Mouse (Mus musculus) hindbrain, postnatal 0 days (tissue): ENCODE results near the gene Gm20388. TPM values are rescaled to one million over a fixed set of nuclear protein-coding genes. Genes with fewer than 3 reads are reported as not detected.

Experiments used
- ATAC-seq: fragments of 200-750 bp; cut with Nextera tagmentation; 2 replicates; pipeline ENCODE4 v1.8.0; 2017; ENCODE audit warnings: mild to moderate bottlenecking, moderate TSS enrichment, moderate library complexity
- DNase-seq: peaks from one replicate; pipeline ENCODE4 v3.0.0-alpha.2; 2015; ENCODE audit warnings: low spot score
- H3K27ac ChIP-seq: fragments of 300-500 bp; sonication (generic); 2 replicates; pipeline ENCODE4 v1.5.1; 2014; ENCODE audit warnings: mild to moderate bottlenecking
- H3K27me3 ChIP-seq: fragments of 300-500 bp; sonication (generic); 2 replicates; pipeline ENCODE4 v1.6.1; 2014; ENCODE audit warnings: low read length, mixed read lengths; ENCODE audit not compliant: insufficient read depth
- H3K36me3 ChIP-seq: fragments of 300-500 bp; sonication (generic); 2 replicates; pipeline ENCODE4 v1.6.1; 2014; ENCODE audit warnings: low read length, mixed read lengths; ENCODE audit not compliant: insufficient read depth
- H3K4me1 ChIP-seq: fragments of 300-500 bp; sonication (generic); 2 replicates; pipeline ENCODE4 v1.6.1; 2014; ENCODE audit warnings: antibody characterized with exemption, low read length, mixed read lengths; ENCODE audit not compliant: insufficient read depth
- H3K4me2 ChIP-seq: fragments of 300-500 bp; sonication (generic); 2 replicates; pipeline ENCODE4 v1.6.1; 2014; ENCODE audit warnings: low read depth, mild to moderate bottlenecking, low read length, moderate library complexity, mixed read lengths
- H3K4me3 ChIP-seq: fragments of 300-500 bp; sonication (generic); 2 replicates; pipeline ENCODE4 v1.5.1; 2014; ENCODE audit warnings: low read length
- H3K9ac ChIP-seq: fragments of 300-500 bp; sonication (generic); replicated peaks from 2 replicates; pipeline ENCODE4 v1.6.1; 2014; ENCODE audit warnings: mild to moderate bottlenecking, low read length, moderate library complexity, mixed read lengths
- H3K9me3 ChIP-seq: fragments of 300-500 bp; sonication (generic); 2 replicates; pipeline ENCODE4 v1.6.1; 2016; ENCODE audit warnings: low read length, mixed read lengths
- CTCF ChIP-seq: IDR thresholded peaks from 2 replicates; pipeline ENCODE4 v1.5.1; 2016; ENCODE audit warnings: antibody characterized with exemption, control low read depth, low read depth
- WGBS: fragments of 180-500 bp; shearing (Covaris S2); extraction: QIAGEN DNeasy Blood & Tissue Kit; methylation state at CpG from one replicate; pipeline ENCODE4 v1.1.7; 2014; 5-methylcytosine and 5-hydroxymethylcytosine counted together
- polyA plus RNA-seq: library from polyadenylated mRNA; unstranded; fragments of >200 nt; fragmentation: Nextera tagmentation; extraction: Ambion mirVana; gene quantifications from 2 replicates; pipeline ENCODE4 v1.2.1, GENCODE M21; 2015
- total RNA-seq: library from RNA; depleted of rRNA; stranded (reverse); fragments of >200 nt; gene quantifications from 2 replicates; pipeline ENCODE4 v1.2.3, GENCODE M21; 2014

The Gm20388 gene
- total and polyA plus RNA-seq, 2 experiments from 2014 or later = 71.3 TPM; not detected in 1

GRCm38 (mm10) chr8:121382583-121383241 lies 1472.1 kb downstream of the Gm20388 start:
- H3K36me3 ChIP-seq = no peaks in the 10 kb centered on the region
- 2% methylated on average over 21 of the region's 21 CpGs for WGBS

GRCm38 (mm10) chr8:121385540-121385939 lies 1474.9 kb downstream of the Gm20388 start:
- 66% methylated on average over 7 of the region's 7 CpGs for WGBS
- Histone ChIP-seq H3K9me3 (no peaks in the 10 kb centered on the region), H3K27ac (no peak overlapping the region), H3K36me3 (no peaks in the 10 kb centered on the region), H3K4me1 (peaks cover 6% of the 10 kb centered on the region), H3K4me2 (no peak overlapping the region), H3K4me3 (no peak overlapping the region), H3K9ac (no peak overlapping the region), H3K27me3 (peaks cover 15% of the 10 kb centered on the region)
- DNase-seq (no peak), ATAC-seq (no peak)
- no peak for TF ChIP-seq CTCF

More at GRCm38 (mm10) chr8:121382583-121383241, 1472.1 kb downstream of the Gm20388 start:
- peak; percentile 87 for TF ChIP-seq CTCF
- peak overlapping the region; percentile 50 for H3K9ac ChIP-seq
- no peaks in the 10 kb centered on the region for H3K27me3 ChIP-seq
- no peaks in the 10 kb centered on the region for H3K9me3 ChIP-seq
- ATAC-seq (peak; percentile 89), DNase-seq (peak; percentile 83)
- H3K4me2 ChIP-seq = peak overlapping the region; percentile 61
- peak overlapping the region; percentile 29 for H3K4me3 ChIP-seq
- H3K27ac ChIP-seq = no peak overlapping the region
- peaks cover 6% of the 10 kb centered on the region for H3K4me1 ChIP-seq

DNA sequence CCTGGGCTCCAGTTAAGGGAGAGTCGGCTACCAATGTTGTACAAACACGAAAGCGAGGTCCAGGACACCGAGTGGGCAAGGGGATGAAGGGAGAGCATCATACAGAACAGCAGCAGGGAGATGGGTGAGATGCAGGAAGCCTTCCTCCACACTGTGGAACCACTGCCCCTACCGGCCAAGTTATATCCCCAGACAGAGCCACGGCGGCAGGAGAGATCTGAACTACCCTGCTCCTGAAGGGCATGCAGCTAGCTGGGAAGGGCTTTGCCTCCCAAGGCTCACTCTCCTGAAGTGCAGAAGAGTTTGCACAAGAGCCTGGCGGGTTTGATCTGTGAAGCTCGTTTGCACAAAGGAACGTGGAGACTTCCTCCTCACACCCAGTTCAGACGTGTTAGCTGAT lies 1480.0 kb downstream of the Gm20388 start:
- H3K27ac ChIP-seq = no peak overlapping the region
- H3K36me3 ChIP-seq = no peaks in the 10 kb centered on the region
- WGBS = 20% methylated on average over 11 of the region's 11 CpGs
- DNase-seq (peak; percentile 55), ATAC-seq (0 out of 2 replicates have a peak, but pooled peaks have one; percentile 49)
- no peaks in the 10 kb centered on the region for H3K9me3 ChIP-seq
- H3K27me3 ChIP-seq = peaks cover 31% of the 10 kb centered on the region
- no peak overlapping the region for H3K4me2 ChIP-seq
- H3K4me1 ChIP-seq = no peaks in the 10 kb centered on the region
- peak; percentile 82 for TF ChIP-seq CTCF
- H3K9ac ChIP-seq = no peak overlapping the region
- H3K4me3 ChIP-seq = no peak overlapping the region

DNA sequence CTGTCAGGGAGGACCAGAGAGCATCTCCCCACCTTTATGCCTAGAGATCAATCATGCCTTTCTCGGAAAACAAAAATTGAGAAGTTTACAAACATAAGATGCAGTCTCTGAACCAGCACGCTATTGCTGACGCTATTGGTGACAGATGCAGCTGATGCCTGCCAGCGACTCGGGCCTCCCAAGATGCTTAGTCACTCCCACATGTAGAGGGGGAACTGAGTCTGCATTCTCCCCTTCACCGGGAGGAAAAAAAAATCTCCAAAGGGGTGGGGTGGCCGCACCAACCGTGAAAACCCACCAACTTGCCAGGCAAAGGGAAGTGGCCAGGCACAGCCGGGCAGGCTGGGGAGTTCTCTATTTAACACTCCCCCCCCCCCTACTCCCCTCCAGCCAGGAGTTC lies 1480.6 kb downstream of the Gm20388 start:
- H3K9me3 ChIP-seq = no peaks in the 10 kb centered on the region
- no peak for TF ChIP-seq CTCF
- no peak overlapping the region for H3K9ac ChIP-seq
- DNase-seq (no peak), ATAC-seq (no peak)
- no peak overlapping the region for H3K4me2 ChIP-seq
- H3K36me3 ChIP-seq = no peaks in the 10 kb centered on the region
- H3K4me3 ChIP-seq = no peak overlapping the region
- no peak overlapping the region for H3K27ac ChIP-seq
- H3K4me1 ChIP-seq = no peaks in the 10 kb centered on the region
- 17% methylated on average over 9 of the region's 9 CpGs for WGBS
- H3K27me3 ChIP-seq = peaks cover 33% of the 10 kb centered on the region

GRCm38 (mm10) chr8:121391771-121392170 lies 1481.1 kb downstream of the Gm20388 start:
- DNase-seq (no peak), ATAC-seq (no peak)
- TF ChIP-seq CTCF = no peak
- Histone ChIP-seq H3K27me3 (peaks cover 38% of the 10 kb centered on the region), H3K4me3 (no peak overlapping the region), H3K27ac (no peak overlapping the region), H3K4me2 (no peak overlapping the region), H3K9ac (no peak overlapping the region), H3K4me1 (no peaks in the 10 kb centered on the region), H3K9me3 (no peaks in the 10 kb centered on the region), H3K36me3 (no peaks in the 10 kb centered on the region)
- 19% methylated on average over 12 of the region's 12 CpGs for WGBS

DNA sequence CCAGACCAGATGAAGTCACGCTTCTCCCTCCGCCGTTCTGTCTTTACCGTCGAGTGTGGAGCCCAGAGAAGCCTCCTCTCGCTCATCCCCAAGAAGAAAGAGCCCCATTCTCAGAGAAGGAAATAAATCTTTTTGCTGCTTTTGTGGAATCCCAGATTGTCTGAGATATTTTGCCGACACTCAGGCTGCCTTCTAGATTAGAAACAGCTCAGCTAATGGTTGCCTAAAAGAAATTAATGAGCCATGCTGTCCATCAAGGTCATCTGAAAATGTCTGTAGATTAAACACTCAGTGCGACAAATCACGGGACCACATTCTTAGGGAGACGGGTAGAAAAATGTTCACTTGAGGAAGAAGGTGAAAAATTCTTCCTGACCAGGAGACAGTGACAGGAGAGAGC lies 1481.8 kb downstream of the Gm20388 start:
- peaks cover 40% of the 10 kb centered on the region for H3K27me3 ChIP-seq
- H3K9ac ChIP-seq = no peak overlapping the region
- no peak for DNase-seq
- 43% methylated on average over 10 of the region's 10 CpGs for WGBS
- no peak overlapping the region for H3K4me2 ChIP-seq
- H3K9me3 ChIP-seq = no peaks in the 10 kb centered on the region
- no peak overlapping the region for H3K27ac ChIP-seq
- no peak for ATAC-seq
- H3K36me3 ChIP-seq = no peaks in the 10 kb centered on the region
- TF ChIP-seq CTCF = no peak
- H3K4me3 ChIP-seq = no peak overlapping the region
- no peaks in the 10 kb centered on the region for H3K4me1 ChIP-seq

DNA sequence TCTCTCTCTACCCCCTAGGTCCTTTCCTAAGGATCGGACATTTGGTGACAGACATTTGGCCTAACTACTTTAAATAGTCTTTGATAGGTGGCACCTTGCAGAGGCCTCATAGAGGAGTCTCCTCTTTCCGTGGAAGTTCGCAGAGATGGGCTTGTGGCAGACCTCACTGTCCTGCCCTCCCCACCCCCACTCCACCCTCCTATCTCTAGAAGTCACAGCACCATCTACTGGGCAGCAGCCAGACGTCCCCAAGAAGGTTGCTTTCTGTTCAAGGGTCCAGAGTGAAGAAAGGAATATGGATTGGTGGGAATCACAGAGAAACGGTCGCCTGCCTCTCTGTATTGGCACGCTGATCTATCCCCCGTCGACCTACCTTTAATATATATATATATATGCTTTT lies 1482.5 kb downstream of the Gm20388 start:
- Histone ChIP-seq H3K4me2 (no peak overlapping the region), H3K9me3 (no peaks in the 10 kb centered on the region), H3K4me1 (no peaks in the 10 kb centered on the region), H3K36me3 (no peaks in the 10 kb centered on the region), H3K4me3 (no peak overlapping the region), H3K27ac (no peak overlapping the region), H3K9ac (no peak overlapping the region), H3K27me3 (peaks cover 45% of the 10 kb centered on the region)
- DNase-seq = peak; percentile 89
- WGBS = 11% methylated on average over 9 of the region's 9 CpGs
- peak; percentile 76; the same call in 1 of the 2 replicates for ATAC-seq
- TF ChIP-seq CTCF = peak; percentile 80
